Mouse (Mus musculus) urinary bladder, postnatal 10 days (tissue): ENCODE data around the gene Zscan21.
"Not testable (repeated sequence)": the region's sequence is repeated elsewhere in the genome, so short reads cannot be mapped to it uniquely, and the experiment has no call there.

Experiments used
- DNase-seq: peaks from one replicate; pipeline ENCODE4 v3.0.0; 2022; ENCODE audit warnings: low spot score

The Zscan21 gene

DNA sequence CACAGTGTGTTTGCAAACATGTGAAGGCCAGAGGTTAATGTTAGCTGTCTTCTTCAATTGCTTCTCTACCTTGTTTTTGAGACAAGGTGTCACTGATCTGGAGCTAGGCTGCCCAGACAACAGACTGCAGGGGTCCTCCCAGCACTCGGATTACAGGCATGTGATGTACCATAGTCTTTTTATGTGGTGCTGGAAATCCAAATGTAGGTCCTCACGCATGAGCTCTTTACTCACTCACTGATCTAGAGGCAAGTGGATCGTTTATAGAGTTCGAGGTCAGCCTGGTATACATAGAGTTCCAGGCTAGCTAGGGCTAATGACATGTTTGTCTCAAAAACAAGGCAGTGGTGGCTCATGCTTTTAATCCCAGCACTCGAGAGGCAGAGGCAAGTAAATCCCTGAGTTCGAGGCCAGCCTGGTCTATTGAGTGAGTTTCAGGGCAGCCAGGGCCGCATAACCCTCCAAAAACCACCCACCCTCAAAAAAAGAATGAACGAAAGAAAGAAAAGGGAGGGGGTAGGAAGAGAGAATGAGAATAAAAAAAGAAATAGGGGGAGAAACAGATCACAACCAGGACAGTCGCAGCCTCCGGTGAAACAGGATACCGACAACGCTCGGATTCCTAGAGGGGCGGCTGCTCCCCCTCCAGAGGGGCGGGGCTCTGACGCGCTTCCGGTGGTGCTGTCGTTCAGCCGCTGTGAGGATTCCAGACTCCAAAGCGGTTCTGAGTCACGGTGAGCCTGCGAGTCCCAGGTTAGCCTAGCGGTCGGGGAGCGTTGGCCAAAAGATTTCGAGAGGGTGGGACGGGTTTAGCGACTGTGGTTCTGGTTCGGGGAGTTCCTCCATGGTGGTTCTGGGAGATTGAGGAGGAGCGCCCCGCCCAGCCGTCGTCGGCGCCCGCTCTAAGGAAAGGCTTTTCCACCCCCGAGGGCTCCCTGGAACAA, at the start of gene Zscan21:
Gene Zscan21 (plus strand): TSS at position 649 of the 944 bp plus-strand sequence.
- peak; percentile 67 for DNase-seq

DNA sequence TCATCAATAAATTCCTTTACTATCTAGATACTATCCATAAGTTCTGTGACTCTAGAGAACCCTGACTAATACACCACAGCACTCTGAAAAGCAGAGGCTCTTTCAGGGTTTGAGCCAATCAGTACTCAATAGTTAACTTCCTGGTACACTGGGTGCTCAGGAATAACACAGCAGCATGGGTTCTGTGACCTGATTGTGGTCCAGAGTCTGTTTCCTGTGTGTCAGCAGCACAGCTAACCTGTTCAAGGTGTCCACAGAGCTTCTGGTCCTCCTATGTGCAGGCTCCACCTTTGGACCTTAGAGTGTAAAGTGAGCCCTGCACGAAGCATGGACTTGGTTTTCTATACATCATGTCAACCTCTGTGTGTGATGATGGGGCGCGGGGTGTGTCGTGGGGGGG, 42.9 kb upstream of the Zscan21 start:
- DNase-seq = no peak

DNA sequence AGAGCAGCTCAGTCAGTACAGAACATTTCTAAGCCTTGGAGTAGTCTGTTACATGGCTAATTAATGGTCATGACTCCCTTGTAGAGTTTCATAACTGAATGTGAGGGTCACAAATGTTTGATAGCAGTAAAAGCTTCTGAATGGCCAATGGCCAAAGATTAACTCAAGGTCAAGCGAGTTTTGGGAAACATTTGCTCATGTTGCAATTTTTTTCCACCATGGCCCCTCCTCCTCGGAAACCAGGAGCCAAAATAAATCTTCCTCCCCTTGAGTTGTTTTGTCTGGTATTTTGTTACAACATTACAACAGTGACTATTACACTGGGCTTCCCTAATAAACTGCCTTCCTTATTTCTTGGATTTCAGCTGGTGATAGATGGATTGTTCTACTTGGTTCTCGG, 41.0 kb upstream of the Zscan21 start:
- DNase-seq = no peak

DNA sequence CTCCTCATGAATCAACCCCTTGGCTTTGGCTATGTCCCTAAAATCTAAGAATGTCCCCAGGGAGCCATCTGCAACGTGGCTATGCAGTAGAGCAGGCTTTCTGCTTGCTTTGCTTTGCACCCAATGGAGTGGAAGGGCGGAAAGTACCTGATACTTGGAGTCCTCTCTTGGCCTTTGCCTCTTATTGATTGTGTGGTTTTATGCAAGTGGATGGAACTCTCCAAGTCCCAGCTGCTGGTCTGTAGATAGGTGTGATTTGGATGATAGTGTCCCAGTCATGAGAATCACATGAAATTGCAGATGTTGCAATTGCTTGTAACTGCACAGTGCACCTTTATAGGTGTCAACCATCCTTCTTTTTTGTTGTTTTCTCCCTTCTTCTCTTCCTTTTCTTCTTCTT, 40.6 kb upstream of the Zscan21 start:
- DNase-seq = no peak

DNA sequence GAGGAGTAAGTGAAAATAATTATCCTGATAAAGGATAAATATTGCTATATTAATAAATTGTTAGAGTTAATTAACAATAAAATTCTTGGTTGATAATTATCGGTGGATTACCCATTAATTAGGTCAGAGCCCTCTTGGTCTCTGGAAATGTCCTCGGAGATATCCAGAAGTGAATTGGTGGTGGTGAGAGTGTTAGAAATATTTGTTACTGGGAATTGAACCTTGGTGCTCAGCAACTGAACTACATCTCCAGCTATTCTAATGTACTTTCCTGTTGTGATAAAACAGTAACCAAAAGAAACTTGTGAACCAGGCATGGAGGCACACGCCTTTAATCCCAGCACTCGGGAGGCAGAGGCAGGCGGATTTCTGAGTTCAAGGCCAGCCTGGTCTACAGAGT, 36.2 kb upstream of the Zscan21 start:
- no peak for DNase-seq

DNA sequence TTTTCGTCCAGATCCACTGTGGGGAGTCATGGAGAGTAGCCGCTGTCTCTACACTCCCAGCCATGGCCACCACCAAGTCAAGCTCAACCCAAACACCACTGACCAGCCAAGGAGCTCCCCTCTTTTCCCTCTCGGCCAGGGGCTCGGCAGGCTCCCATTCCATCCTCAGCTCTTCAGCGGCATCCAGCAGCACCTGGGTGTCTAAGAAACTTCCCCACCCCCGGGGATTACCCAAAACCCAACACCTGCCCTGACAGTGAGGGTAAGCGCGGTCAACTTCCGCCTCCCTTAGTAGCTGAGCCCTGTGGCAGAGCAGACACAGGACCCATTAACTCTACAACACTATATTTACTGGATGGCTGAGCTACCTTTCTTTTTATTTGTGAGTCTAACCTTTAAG, 35.3 kb upstream of the Zscan21 start:
- no peak for DNase-seq

DNA sequence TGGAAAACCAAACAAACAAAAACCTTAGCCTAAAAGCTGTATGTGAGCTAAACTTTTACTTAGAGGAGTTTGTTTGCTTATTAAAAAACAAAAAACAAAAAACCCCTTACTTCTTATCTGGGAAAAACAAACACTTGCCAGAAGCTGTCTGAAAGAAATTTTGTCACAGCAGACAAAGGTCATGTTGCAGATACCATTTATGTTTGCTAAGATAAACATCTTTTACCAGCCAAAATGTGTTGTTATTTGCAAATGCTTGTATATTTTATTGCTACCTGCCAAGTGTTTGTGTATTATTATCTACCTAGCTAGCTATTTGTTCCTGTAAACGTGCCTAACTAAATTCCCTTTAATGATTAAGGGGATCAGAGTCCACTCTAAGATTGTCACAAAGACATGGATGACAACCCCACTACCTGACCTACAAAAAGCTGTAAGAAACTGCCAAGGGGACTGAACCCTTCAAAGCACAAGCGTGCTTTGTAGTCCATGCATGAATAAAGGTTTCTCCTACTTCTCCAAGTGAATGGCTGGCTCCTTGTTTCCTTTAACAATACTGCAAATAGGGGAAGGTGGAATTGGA, 33.3 kb upstream of the Zscan21 start:
- no peak for DNase-seq

DNA sequence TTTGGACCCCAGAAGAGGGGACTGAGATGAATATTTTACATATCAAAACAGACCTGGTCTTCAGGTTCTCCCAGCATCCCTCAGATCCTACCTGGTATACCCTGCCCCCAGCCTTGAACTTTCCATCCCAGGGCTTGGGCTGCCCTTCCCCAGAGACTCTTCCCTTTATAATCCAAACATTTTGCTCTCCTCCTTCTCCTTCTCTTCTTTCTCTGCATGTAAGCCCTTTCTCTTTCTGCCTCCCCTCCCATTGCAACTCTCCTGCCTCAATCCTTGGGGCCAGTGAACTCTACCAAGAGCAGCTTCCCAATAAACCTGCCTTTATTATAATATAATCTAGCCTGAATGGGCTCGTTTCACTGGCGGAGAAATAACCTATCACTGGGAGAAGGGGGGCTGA, 32.8 kb upstream of the Zscan21 start:
- no peak for DNase-seq

DNA sequence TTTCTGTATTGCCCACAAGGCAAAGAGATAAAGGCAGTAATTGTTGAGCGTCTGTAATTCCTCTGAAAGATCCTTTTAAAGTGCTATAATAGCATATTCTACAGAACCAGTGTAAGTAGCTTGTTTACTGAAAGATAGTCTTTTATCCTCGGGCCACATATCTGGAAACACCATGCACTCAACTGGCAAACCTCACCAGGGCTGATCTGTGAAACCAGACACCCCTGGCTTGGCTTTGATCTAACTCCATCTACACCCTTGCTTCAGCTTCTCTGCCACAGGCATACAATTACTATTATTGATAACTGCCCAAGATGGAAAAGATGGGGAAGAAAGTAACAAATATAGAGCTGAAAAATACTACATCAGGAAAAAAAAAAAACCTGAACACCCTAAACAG, 32.2 kb upstream of the Zscan21 start:
- no peak for DNase-seq

DNA sequence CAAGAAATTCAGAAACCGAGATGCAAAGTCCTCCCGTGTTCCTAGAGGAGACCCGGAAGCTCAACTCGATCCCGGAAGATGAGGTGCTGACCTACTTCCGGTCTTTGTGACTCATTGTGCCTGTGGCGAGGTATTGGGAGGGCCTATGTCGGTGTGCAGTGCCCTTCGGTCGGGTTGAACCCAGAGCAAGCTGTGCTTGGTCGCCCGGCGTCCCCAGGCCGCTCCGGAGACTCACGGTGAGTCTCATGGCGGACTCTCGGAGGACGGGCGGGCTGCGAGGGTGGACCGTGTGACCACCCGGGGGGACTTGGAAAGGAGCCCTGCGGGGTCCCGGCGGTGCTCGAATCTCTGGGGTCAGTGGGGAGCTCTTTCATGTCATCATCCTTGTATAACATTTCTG, 31.7 kb upstream of the Zscan21 start, which contains the start of gene Zkscan1:
Gene Zkscan1 (plus strand): TSS at position 89 of the 400 bp plus-strand sequence.
- DNase-seq = peak; percentile 22

DNA sequence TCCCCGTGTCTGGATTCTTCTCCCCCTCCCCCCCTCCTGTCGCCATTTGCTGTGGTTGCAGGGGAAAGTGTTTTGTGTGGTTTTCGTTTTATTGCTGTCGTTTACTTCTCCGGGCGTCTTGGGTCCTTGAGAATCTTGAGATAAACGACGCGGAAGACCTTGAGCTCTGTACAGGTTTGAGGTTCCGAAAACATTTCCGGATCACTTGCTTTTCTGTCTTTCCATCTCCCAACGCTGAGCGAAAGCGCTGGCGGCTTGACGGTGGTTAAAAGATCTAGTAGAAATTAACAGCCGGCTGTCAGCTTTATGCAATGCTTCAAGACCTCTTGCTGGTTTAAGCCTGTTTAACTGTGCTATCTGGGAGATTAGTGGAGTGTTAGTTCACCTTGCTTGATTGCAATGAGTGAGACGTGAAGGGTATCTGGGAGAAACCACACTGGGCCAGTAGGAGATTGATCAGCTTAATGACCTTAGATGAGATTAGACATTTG, 31.2 kb upstream of the Zscan21 start:
- DNase-seq = no peak

DNA sequence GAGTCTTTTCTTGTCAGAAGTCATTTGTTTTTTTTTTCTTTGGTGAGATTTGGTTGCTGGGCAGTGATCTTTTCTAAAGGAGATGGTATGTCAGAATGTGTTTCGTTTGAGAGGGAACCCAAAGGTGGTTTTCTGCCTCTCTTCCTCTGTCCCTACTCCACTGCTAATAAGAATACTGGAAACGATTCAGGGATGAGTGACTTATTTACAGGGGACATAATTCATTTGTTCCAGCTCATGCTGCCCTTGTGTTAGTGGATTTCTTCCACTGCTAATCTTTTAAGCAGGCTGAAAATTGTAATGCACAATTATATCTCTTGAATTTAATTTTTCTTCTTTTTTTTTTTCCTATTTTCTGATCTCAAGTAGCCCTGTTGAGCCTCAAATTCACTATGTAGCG, 29.9 kb upstream of the Zscan21 start:
- no peak for DNase-seq

DNA sequence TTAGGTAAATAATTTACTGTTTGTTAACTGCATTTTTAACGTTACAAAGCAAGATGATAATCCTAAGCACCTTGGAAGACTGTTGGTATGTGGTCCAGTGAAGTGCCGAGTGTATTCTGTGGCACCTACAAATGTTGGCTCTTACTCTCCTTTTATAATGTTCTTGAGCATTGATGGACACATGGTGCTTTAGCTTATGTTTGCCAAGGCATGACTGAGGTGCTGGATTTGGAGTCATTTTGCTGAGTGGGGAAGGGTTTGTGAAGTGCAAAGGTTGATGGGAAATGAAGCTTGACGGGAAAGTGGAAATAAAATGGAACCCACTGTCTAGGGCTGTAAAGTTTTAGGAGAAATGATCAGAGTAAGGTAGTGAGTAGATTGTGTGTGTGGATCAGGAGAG, 28.3 kb upstream of the Zscan21 start:
- DNase-seq = no peak

DNA sequence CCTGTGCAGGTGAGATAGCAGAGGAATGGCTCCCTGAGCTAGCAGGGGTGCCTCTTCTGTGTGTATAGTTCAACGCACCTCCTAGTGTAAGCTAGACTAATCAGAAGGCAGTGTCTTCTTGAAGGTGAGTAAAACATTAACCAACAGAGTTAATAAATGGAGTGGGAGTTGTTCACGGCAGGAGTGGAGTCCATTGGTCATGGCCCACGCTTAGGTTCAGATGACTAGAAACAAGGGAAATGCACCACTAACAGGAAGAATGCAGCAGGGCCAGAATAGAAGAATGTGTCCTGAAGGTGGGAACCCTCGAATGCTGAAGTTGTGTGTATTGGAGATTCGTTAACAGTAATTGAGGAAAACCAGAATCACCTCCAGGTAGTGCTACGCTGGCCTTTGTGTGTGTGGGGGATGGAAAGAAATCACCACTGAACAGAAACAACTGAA, 27.6 kb upstream of the Zscan21 start:
- DNase-seq = no peak

DNA sequence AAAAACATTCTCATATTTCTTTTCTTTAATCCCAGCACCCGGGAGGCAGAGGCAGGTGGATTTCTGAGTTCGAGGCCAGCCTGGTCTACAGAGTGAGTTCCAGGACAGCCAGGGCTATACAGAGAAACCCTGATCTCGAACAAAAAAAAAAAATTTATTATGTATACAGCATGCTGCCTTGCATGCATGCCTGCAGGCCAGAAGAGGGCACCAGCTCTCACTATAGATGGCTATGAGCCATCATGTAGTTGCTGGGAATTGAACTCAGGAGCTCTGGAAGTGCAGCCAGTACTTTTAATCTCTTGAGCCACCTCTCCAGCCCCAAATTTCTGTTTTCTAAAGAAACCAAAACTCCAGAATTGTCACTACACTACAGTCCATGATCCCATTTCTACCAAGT, 26.4 kb upstream of the Zscan21 start:
- no peak for DNase-seq

DNA sequence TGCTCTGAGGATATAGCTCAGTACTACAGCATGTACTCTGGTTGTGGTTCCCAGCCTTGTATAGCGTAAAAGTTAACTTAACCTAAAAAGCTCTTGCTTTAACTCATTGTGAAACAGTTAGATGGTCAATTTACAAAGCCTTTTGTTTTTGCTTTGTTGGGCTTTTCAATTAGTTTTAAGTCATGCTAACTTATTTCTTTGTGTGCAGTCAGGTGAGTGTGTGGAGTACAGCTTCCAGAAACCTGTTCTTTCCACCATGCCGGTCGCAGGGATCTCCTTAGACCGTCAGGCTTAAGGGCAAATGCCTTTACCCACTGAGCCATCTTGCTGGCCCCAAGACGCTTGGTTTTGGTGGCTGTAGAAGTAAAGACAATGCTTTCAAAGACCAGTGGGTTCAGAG, 26.0 kb upstream of the Zscan21 start:
- DNase-seq = no peak

DNA sequence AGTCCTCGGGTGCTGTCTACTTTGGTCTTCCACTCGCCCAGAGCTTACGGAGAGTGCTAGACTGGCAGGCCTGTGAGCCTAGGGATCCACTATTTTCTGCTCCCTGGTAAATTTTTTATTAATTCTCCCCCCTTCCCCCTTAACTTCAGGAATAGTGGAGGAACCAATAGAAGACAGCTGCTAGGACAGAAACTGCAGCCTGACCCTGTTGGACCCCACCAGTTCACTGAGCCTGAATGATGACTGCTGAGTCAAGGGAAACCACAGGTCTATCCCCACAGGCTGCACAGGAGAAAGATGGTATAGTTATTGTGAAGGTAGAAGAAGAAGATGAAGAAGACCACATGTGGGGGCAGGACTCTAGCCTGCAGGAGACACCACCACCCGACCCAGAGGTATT, 23.9 kb upstream of the Zscan21 start:
- no peak for DNase-seq

DNA sequence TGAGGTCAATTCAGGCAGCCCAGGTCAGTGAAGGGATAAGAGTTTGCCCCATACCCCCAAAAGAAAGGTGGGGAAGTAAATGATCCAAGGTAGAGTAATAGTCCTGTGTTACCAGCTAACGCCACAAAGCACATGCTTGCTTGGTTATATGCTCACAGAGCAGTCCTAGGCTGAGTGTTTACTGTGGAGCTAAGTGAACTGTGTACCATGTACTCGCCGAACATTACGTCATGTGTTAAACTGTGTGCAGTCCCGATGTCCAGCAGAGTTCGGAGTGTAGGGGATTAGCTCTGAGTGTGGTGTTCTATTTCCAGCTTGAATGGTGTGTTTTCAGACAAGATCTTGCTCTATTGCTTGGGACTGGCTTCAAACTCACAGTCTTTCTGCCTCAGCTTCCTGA, 22.2 kb upstream of the Zscan21 start:
- DNase-seq = no peak

DNA sequence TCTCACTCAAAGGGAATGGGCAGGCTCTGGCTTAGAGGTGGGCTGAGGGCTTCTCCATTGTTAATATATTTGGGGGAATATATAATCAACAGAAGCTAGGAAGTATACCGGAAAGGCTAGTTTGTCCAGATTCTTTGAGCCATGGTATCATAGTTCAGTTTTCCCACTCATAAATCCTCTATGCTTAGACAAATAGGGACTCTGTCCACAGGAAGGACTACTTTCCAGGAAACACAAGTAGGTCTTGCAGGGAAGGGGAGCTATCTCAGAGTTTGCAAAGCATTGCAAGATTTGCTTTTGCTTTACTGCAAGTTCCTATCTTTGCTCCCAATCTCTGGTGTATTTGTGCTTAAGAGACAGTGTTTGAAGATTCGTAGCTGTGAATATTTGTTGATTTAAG, 11.7 kb upstream of the Zscan21 start:
- DNase-seq = no peak

DNA sequence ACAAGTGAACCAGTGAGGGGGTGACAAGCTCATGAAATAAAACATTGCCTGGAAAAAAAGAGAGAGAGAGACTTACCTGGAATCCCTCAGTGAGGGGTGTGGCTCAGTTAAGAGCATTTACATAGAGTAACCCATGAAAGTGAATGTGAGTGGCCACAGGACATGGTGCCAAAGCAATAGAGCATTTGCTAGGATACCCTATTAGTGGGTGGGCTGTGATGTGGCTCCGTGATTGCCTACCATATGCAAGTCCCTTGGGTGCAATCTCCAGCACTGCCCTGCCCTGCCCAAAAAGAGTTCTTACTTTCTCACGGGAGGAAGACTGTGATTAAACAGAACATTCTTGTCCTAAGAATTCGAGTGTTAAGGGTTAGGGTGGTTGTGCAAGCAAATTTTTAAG, 9.6 kb upstream of the Zscan21 start:
- DNase-seq = no peak

DNA sequence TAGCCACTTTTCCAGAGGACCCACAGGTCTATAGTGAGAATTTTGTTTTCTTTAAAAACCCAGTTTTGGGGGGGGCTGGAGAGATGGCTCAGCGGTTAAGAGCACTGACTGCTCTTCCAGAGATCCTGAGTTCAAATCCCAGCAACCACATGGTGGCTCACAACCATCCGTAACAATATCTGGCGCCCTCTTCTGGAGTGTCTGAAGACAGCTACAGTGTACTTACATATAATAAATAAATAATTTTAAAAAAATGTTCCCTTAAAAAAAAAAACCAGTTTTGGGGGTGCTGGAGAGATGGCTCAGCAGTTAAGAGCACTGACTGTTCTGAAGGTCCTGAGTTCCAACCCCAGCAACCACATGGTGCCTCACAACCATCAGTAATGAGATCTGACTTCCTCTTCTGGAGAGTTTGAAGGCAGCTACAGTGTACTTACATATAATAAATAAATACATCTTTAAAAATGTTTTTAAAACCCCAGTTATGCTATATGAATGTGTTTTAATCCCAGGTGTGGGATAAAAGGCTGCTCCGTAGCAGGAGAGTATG, 6.8 kb upstream of the Zscan21 start:
- DNase-seq = not testable (repeated sequence)

DNA sequence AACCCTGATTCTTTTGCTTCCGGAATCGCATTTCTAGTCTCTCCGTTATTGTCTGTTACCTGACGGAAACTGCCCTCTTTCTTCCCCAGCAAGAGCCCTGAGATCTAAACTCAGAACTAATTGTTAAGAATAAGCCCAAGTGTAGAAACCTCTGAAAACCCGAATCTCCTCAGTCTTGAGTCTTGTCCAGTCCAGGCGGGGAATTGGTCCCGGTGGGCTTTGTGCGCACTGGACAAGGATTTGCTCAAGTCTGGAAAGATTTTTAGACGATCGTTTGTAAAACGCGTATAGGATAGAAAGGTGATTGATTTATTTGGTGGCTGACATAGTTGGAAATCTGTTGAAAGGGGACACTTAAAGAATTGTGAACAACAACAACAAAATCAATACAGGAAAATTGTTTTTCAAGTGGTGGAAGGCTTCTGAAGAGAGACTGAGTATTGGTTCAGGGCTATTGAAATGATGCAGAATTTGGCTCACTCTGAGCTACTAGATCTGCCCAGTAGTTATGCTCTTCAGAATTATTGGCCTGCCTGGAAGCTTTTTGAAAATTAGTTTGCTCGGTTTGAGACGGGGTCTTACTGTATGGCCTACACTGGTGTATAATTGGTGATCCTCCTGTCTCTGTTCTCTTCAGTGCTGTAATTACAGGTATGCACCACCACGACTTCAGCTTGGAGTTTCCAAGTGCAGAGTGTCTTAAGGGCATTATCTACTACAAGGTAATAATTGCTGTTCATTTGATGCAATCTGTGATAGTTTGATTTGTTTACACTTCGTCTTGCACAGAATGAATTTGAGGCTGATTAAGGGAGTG, 704 bp downstream of the Zscan21 start:
- no peak for DNase-seq
